Mouse (Mus musculus) testis, adult 2 months (tissue): ENCODE results near the gene Oard1.

Experiments used
- CTCF ChIP-seq: fragments of 200-500 bp; IDR thresholded peaks from 2 replicates; pipeline ENCODE4 v1.5.1; 2012; ENCODE audit warnings: low read depth, mild to moderate bottlenecking, inconsistent platforms, low read length, moderate library complexity; ENCODE audit not compliant: control insufficient read depth, insufficient read depth, insufficient replicate concordance
- POLR2A ChIP-seq: fragments of 200-500 bp; IDR thresholded peaks from 2 replicates; pipeline ENCODE4 v1.6.1; 2012; ENCODE audit warnings: low read depth, mild to moderate bottlenecking, inconsistent platforms, low read length, moderate library complexity; ENCODE audit not compliant: control insufficient read depth

- TF ChIP-seq CTCF (no peak), POLR2A (no peak)
Observed at GRCm38 (mm10) chr17:48363421-48363965, 46.3 kb upstream of the Oard1 start.
